Mouse (Mus musculus): ENCODE measurements around the gene Stard13. TPM values are rescaled to one million over a fixed set of nuclear protein-coding genes. Genes with fewer than 3 reads are reported as not detected.
A peak's percentile ranks its signal among the peaks of the same experiment; 100 is the strongest.

The Stard13 gene
- polyA plus RNA-seq, 1 experiment from 2014 or later = 13.0 TPM

DNA sequence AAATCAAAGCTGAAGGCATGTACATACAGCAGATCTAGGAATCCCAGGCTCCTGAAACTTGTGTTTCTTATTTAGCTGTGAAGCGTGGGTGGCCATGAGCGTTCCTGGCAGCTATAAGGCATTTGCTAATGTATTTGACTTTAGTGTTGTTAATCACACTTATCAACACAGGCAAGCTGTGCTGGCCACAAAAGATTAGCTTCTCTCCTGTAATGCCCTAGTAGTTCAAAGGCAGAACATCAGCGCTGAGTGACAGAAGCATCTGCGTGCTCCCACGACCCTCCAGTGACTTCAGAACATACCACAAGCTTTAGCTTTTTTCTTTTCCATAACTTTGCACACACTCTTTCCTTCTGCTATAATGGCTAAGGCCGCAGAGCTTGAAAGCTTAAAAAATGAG, 97.7 kb downstream of the Stard13 start:
- Histone ChIP-seq H3K36me3 (ENCODE audit: control insufficient read depth, insufficient read depth, low read length) (no peaks in the 10 kb centered on the region), H3K4me3 (ENCODE audit: low read depth, low read length) (no peak overlapping the region), H3K9ac (ENCODE audit: low read length) (no peak overlapping the region), H3K4me1 (replicated peaks; ENCODE audit: control insufficient read depth, insufficient read depth, low read length) (peaks cover 10% of the 10 kb centered on the region), H3K9me3 (ENCODE audit: control insufficient read depth, low read length) (no peaks in the 10 kb centered on the region), H3K4me2 (ENCODE audit: low read length) (no peak overlapping the region), H3K27me3 (replicated peaks; ENCODE audit: control insufficient read depth, insufficient read depth, low read length) (no peaks in the 10 kb centered on the region), H3K27ac (ENCODE audit: low read depth) (peak overlapping the region; percentile 19; the same call in 1 of the 2 replicates)
- DNase-seq (ENCODE audit: low spot score) (no peak), ATAC-seq (replicated peaks; ENCODE audit: low FRiP score, low TSS enrichment, low read depth) (no peak)
- 41% methylated on average over 6 of the region's 6 CpGs for WGBS

DNA sequence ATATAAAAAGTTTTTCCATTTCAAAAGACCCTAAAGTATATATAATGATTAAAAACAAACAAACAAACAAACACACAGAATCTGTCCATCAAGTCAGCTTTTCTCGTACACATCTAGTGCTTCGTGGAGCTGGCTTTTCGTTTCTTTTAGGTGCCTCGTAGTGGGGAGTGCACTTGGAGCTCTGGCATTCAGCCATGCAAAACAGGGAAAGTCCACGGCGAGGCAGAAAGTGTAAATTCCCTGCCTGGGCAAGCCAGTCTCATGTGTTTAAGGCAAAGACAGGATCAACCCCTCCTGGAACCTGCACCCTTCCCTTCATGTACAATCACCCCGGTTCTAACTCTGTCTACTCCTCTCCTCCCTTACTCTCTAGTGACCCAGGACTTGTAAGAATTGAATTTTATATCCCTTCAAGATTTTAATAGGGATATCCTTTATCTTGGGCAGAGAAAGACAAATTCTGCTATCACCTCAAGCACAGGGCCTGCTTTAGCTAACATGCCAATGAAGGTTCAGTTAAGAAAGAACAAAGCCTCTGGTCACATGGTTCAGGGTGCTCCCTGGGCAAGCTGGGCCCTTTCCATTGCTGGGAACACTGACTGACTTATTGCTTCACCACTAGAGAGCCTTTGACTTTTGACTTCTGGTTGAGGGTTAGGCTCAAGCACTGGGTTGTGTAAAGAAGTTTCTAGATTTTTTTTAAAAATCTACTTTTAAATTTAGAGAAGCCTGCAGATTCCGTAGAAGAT, 98.4 kb downstream of the Stard13 start:
- no peak for DNase-seq (ENCODE audit: low spot score)
- no peak for ATAC-seq (replicated peaks; ENCODE audit: low FRiP score, low TSS enrichment, low read depth)
- Histone ChIP-seq H3K4me1 (replicated peaks; ENCODE audit: control insufficient read depth, insufficient read depth, low read length) (peaks cover 10% of the 10 kb centered on the region), H3K27ac (ENCODE audit: low read depth) (peak overlapping the region; percentile 19; the same call in 1 of the 2 replicates), H3K27me3 (replicated peaks; ENCODE audit: control insufficient read depth, insufficient read depth, low read length) (no peaks in the 10 kb centered on the region), H3K9me3 (ENCODE audit: control insufficient read depth, low read length) (no peaks in the 10 kb centered on the region), H3K4me2 (ENCODE audit: low read length) (no peak overlapping the region), H3K36me3 (ENCODE audit: control insufficient read depth, insufficient read depth, low read length) (no peaks in the 10 kb centered on the region), H3K9ac (ENCODE audit: low read length) (no peak overlapping the region), H3K4me3 (ENCODE audit: low read depth, low read length) (no peak overlapping the region)
- 48% methylated on average over 8 of the region's 8 CpGs for WGBS

DNA sequence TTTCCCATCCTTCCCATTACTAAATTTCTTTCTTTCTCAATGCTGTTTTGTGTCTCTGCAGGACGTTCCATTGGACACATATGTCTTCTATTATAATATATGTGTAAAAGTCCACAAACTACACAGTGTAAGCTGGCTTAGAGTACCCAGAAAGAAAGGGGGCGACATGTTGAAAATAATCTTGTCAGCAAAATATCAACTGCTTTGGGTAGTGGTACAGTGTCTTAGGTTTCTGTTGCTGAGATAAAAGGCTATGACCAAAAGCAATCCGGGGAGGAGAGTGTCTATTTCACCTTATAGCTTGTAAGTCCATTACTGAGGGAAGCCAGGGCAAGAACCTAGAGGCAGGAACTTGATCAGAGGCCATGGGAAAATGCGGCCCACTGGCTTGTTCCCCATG, 99.4 kb downstream of the Stard13 start:
- Histone ChIP-seq H3K4me3 (ENCODE audit: low read depth, low read length) (no peak overlapping the region), H3K9me3 (ENCODE audit: control insufficient read depth, low read length) (no peaks in the 10 kb centered on the region), H3K27me3 (replicated peaks; ENCODE audit: control insufficient read depth, insufficient read depth, low read length) (no peaks in the 10 kb centered on the region), H3K4me2 (ENCODE audit: low read length) (no peak overlapping the region), H3K9ac (ENCODE audit: low read length) (no peak overlapping the region), H3K27ac (ENCODE audit: low read depth) (no peak overlapping the region), H3K36me3 (ENCODE audit: control insufficient read depth, insufficient read depth, low read length) (no peaks in the 10 kb centered on the region), H3K4me1 (replicated peaks; ENCODE audit: control insufficient read depth, insufficient read depth, low read length) (peaks cover 10% of the 10 kb centered on the region)
- DNase-seq (ENCODE audit: low spot score) = no peak
- ATAC-seq (replicated peaks; ENCODE audit: low FRiP score, low TSS enrichment, low read depth) = no peak
- WGBS = 91% methylated on average over 4 of the region's 4 CpGs

DNA sequence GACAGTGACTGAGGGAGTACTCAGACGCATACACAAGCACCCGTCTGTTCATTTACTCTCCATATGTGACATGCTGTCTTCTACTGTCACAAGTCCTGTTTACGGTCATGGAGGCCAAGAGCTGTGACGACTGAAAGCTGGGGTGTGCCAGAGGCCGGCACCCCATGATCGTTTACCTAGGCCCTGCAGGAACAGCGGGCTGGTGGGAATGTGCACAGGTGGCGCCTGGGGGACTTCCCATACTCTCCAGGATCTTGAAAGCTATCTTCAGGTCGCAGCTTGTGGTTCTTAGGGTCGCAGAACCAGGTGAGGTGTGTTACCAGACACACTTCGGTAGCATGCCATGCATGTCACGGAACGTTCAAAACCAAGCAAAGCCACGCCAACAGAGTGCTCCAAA, 99.9 kb downstream of the Stard13 start:
- H3K9me3 ChIP-seq (ENCODE audit: control insufficient read depth, low read length) = no peaks in the 10 kb centered on the region
- DNase-seq (ENCODE audit: low spot score) (no peak), ATAC-seq (replicated peaks; ENCODE audit: low FRiP score, low TSS enrichment, low read depth) (no peak)
- WGBS = 92% methylated on average over 14 of the region's 14 CpGs
- H3K36me3 ChIP-seq (ENCODE audit: control insufficient read depth, insufficient read depth, low read length) = no peaks in the 10 kb centered on the region
- H3K27ac ChIP-seq (ENCODE audit: low read depth) = no peak overlapping the region
- no peak overlapping the region for H3K4me2 ChIP-seq (ENCODE audit: low read length)
- no peak overlapping the region for H3K4me3 ChIP-seq (ENCODE audit: low read depth, low read length)
- H3K9ac ChIP-seq (ENCODE audit: low read length) = no peak overlapping the region
- peaks cover 10% of the 10 kb centered on the region for H3K4me1 ChIP-seq (replicated peaks; ENCODE audit: control insufficient read depth, insufficient read depth, low read length)
- H3K27me3 ChIP-seq (replicated peaks; ENCODE audit: control insufficient read depth, insufficient read depth, low read length) = no peaks in the 10 kb centered on the region

DNA sequence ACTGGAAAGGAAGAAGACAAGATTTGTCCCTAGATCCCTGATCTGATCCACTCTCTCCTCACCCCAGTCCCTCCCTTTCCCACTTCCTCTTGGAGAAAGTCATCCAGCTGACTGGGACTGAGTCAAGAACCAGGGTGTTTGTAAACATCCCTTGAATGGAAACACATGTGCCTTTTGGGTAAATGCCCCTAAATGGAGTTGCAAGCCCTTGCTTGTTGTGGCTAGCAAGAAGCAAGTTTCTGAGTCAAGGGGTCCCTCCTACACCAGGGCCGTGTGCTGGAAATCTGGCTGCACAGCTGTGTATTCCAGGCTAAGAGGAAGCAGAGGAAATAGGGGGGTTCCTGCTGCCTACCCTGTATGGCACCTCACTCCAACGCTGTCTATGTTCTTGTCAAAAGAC, 103.9 kb downstream of the Stard13 start:
- H3K36me3 ChIP-seq (ENCODE audit: control insufficient read depth, insufficient read depth, low read length) = no peaks in the 10 kb centered on the region
- H3K4me2 ChIP-seq (ENCODE audit: low read length) = no peak overlapping the region
- DNase-seq (ENCODE audit: low spot score) (no peak), ATAC-seq (replicated peaks; ENCODE audit: low FRiP score, low TSS enrichment, low read depth) (no peak)
- no peak overlapping the region for H3K9ac ChIP-seq (ENCODE audit: low read length)
- H3K4me1 ChIP-seq (replicated peaks; ENCODE audit: control insufficient read depth, insufficient read depth, low read length) = peaks cover 8% of the 10 kb centered on the region; the same call in 1 of the 2 replicates
- no peak overlapping the region for H3K4me3 ChIP-seq (ENCODE audit: low read depth, low read length)
- no peaks in the 10 kb centered on the region for H3K27me3 ChIP-seq (replicated peaks; ENCODE audit: control insufficient read depth, insufficient read depth, low read length)
- H3K9me3 ChIP-seq (ENCODE audit: control insufficient read depth, low read length) = no peaks in the 10 kb centered on the region
- WGBS = 78% methylated on average over 2 of the region's 2 CpGs
- H3K27ac ChIP-seq (ENCODE audit: low read depth) = no peak overlapping the region

DNA sequence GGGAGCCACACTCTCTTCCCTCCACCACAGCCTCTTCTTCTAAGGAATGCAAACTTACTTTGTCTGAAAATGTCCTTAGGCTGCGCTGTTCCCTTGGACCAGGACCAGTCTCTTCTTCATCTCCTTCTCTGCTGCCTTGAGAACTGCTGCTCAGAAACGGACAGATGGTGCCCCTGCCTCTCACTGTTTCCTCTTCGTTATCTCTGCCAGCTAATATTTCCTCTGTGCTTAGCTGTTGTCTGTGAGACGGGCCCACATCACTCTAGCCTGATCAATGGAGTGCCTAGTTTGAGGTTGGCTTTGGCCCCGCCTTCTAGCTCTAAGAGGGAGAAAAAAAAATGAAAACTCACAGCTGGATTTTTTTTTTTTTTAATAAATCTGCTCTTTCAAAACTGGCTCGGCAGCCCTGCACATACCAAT, 106.3 kb downstream of the Stard13 start:
- DNase-seq (ENCODE audit: low spot score) = no peak
- WGBS = 29% methylated on average over 6 of the region's 6 CpGs
- no peaks in the 10 kb centered on the region for H3K27me3 ChIP-seq (replicated peaks; ENCODE audit: control insufficient read depth, insufficient read depth, low read length)
- no peaks in the 10 kb centered on the region for H3K9me3 ChIP-seq (ENCODE audit: control insufficient read depth, low read length)
- peak overlapping the region; percentile 39 for H3K4me3 ChIP-seq (ENCODE audit: low read depth, low read length)
- peak overlapping the region; percentile 51 for H3K9ac ChIP-seq (ENCODE audit: low read length)
- H3K36me3 ChIP-seq (ENCODE audit: control insufficient read depth, insufficient read depth, low read length) = no peaks in the 10 kb centered on the region
- H3K27ac ChIP-seq (ENCODE audit: low read depth) = peak overlapping the region; percentile 87
- H3K4me1 ChIP-seq (replicated peaks; ENCODE audit: control insufficient read depth, insufficient read depth, low read length) = peaks cover 10% of the 10 kb centered on the region; the same call in 1 of the 2 replicates
- H3K4me2 ChIP-seq (ENCODE audit: low read length) = peak overlapping the region; percentile 51
- ATAC-seq (replicated peaks; ENCODE audit: low FRiP score, low TSS enrichment, low read depth) = no peak

DNA sequence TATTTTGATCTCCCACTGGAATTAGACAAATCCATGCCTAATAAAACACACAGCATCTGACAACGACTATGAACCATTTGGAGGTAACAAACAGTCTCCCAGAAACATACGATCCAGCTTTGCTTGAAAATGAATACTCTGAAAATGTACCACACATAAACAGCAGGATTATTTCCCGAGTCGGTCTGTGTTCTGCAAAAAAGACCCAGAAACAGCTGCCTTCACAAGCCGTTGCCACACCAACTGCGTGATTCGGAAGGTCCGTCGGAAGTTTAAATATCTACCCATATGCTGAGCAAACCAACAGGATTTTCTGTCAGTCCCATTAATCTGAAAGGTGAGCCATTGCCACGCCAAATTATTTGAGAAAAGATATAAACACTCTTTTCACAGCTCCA, 107.0 kb downstream of the Stard13 start:
- ATAC-seq (replicated peaks; ENCODE audit: low FRiP score, low TSS enrichment, low read depth) (no peak), DNase-seq (ENCODE audit: low spot score) (no peak)
- no peaks in the 10 kb centered on the region for H3K36me3 ChIP-seq (ENCODE audit: control insufficient read depth, insufficient read depth, low read length)
- peak overlapping the region; percentile 39 for H3K4me3 ChIP-seq (ENCODE audit: low read depth, low read length)
- no peaks in the 10 kb centered on the region for H3K27me3 ChIP-seq (replicated peaks; ENCODE audit: control insufficient read depth, insufficient read depth, low read length)
- H3K9ac ChIP-seq (ENCODE audit: low read length) = peak overlapping the region; percentile 51
- H3K9me3 ChIP-seq (ENCODE audit: control insufficient read depth, low read length) = no peaks in the 10 kb centered on the region
- peak overlapping the region; percentile 87 for H3K27ac ChIP-seq (ENCODE audit: low read depth)
- H3K4me1 ChIP-seq (replicated peaks; ENCODE audit: control insufficient read depth, insufficient read depth, low read length) = peaks cover 10% of the 10 kb centered on the region; the same call in 1 of the 2 replicates
- H3K4me2 ChIP-seq (ENCODE audit: low read length) = peak overlapping the region; percentile 51
- 35% methylated on average over 10 of the region's 10 CpGs for WGBS

DNA sequence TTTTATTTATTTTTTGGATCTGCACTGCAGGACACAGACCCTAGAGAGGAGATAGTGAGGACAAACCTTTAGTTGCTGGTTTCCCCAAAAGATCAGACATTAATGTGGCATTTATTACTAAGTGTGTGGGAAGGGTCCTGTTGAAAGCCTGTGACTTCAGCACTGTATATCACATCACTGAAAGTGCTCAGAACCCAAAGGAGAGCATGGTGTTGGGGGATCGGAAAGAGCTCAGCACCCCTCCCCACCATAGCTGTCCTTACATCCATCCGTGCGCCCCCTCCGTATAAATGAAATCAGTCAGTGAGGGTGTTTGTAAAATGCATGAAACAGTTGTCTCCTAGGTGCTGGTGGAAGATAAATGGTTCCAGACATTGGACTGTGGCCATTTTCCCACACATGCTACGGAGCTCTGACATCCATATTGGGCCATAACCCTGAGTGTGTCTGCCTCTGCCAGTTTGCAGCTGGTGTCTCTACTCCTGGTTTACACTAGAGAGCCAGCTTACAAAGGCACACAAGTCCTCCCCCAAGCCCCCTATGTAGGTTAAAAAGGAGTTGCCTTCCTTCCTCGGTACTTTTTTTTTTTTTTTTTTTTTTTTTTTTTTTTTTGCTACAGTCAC, 107.5 kb downstream of the Stard13 start:
- 27% methylated on average over 6 of the region's 6 CpGs for WGBS
- DNase-seq (ENCODE audit: low spot score) = peak; percentile 66
- no peaks in the 10 kb centered on the region for H3K36me3 ChIP-seq (ENCODE audit: control insufficient read depth, insufficient read depth, low read length)
- peaks cover 10% of the 10 kb centered on the region; the same call in 1 of the 2 replicates for H3K4me1 ChIP-seq (replicated peaks; ENCODE audit: control insufficient read depth, insufficient read depth, low read length)
- no peaks in the 10 kb centered on the region for H3K27me3 ChIP-seq (replicated peaks; ENCODE audit: control insufficient read depth, insufficient read depth, low read length)
- peak overlapping the region; percentile 51 for H3K9ac ChIP-seq (ENCODE audit: low read length)
- H3K27ac ChIP-seq (ENCODE audit: low read depth) = peak overlapping the region; percentile 87
- no peaks in the 10 kb centered on the region for H3K9me3 ChIP-seq (ENCODE audit: control insufficient read depth, low read length)
- peak overlapping the region; percentile 51 for H3K4me2 ChIP-seq (ENCODE audit: low read length)
- peak overlapping the region; percentile 39 for H3K4me3 ChIP-seq (ENCODE audit: low read depth, low read length)
- 0 out of 2 replicates have a peak, but pooled peaks have one; percentile 52 for ATAC-seq (replicated peaks; ENCODE audit: low FRiP score, low TSS enrichment, low read depth)
